Mouse (Mus musculus): ENCODE results near the gene Pigu.

Pigu gene

GRCm38 (mm10) chr2:155287456-155288250 is 69.6 kb downstream of the Pigu start:
- no peak for DNase-seq

GRCm38 (mm10) chr2:155285744-155286143 is 71.5 kb downstream of the Pigu start:
- no peak for DNase-seq

GRCm38 (mm10) chr2:155284647-155285046 is 72.6 kb downstream of the Pigu start:
- DNase-seq, result no peak

GRCm38 (mm10) chr2:155283793-155284192 is 73.4 kb downstream of the Pigu start:
- DNase-seq, result no peak

- no peak for DNase-seq
Measured at GRCm38 (mm10) chr2:155280116-155280515, 77.1 kb downstream of the Pigu start.

GRCm38 (mm10) chr2:155279163-155279562 is 78.1 kb downstream of the Pigu start:
- DNase-seq, result peak in 1 of 2 experiments; percentile 41

- peak in 1 of 2 experiments; percentile 56 for DNase-seq
Measured at GRCm38 (mm10) chr2:155278361-155278760, 78.9 kb downstream of the Pigu start.

GRCm38 (mm10) chr2:155277721-155278120 is 79.5 kb downstream of the Pigu start:
- peak in 1 of 2 experiments; percentile 38 for DNase-seq

- DNase-seq, result peak; percentile 71 to 87
Measured at GRCm38 (mm10) chr2:155276621-155277175, 80.5 kb downstream of the Pigu start.

- peak; percentile 98 for DNase-seq
Measured at GRCm38 (mm10) chr2:155276195-155276594, 81.0 kb downstream of the Pigu start, which contains the start of gene Map1lc3a. TSS of gene Map1lc3a (plus strand) at chr2:155276297.

GRCm38 (mm10) chr2:155273603-155274002 is 83.6 kb downstream of the Pigu start:
- no peak for DNase-seq

- no peak for DNase-seq
Measured at GRCm38 (mm10) chr2:155272396-155273170, 84.6 kb downstream of the Pigu start.

GRCm38 (mm10) chr2:155271957-155272356 is 85.3 kb downstream of the Pigu start:
- no peak for DNase-seq

GRCm38 (mm10) chr2:155266896-155267295 is 90.3 kb downstream of the Pigu start:
- DNase-seq, result peak; percentile 48 to 82

- DNase-seq, result no peak
Measured at GRCm38 (mm10) chr2:155265526-155265925, 91.7 kb downstream of the Pigu start.

GRCm38 (mm10) chr2:155249588-155249987 is 107.6 kb downstream of the Pigu start:
- no peak for DNase-seq

GRCm38 (mm10) chr2:155248718-155249117 is 108.5 kb downstream of the Pigu start:
- DNase-seq, result no peak

- no peak for DNase-seq
Measured at GRCm38 (mm10) chr2:155248206-155248605, 109.0 kb downstream of the Pigu start.

GRCm38 (mm10) chr2:155246231-155246630 is 111.0 kb downstream of the Pigu start:
- DNase-seq, result no peak

GRCm38 (mm10) chr2:155242296-155242855 is 114.9 kb downstream of the Pigu start:
- DNase-seq, result no peak

GRCm38 (mm10) chr2:155240915-155241314 is 116.3 kb downstream of the Pigu start:
- peak; percentile 49 to 61 for DNase-seq

GRCm38 (mm10) chr2:155237276-155237675 is 120.0 kb downstream of the Pigu start:
- DNase-seq, result no peak

- DNase-seq, result peak; percentile 99 to 100
Measured at GRCm38 (mm10) chr2:155236362-155236992, 120.8 kb downstream of the Pigu start, which contains the start of gene Dynlrb1. TSS of gene Dynlrb1 (plus strand) at chr2:155236533.
